Mouse (Mus musculus) skeletal muscle tissue, adult 2 months (tissue): ENCODE results near the gene Ly6g6d.
A peak's percentile ranks its signal among the peaks of the same experiment; 100 is the strongest.

Source experiments
- DNase-seq: peaks from one replicate; pipeline ENCODE4 v3.0.0-alpha.2; 2012; ENCODE audit warnings: low read depth, low spot score

Ly6g6d gene

DNA sequence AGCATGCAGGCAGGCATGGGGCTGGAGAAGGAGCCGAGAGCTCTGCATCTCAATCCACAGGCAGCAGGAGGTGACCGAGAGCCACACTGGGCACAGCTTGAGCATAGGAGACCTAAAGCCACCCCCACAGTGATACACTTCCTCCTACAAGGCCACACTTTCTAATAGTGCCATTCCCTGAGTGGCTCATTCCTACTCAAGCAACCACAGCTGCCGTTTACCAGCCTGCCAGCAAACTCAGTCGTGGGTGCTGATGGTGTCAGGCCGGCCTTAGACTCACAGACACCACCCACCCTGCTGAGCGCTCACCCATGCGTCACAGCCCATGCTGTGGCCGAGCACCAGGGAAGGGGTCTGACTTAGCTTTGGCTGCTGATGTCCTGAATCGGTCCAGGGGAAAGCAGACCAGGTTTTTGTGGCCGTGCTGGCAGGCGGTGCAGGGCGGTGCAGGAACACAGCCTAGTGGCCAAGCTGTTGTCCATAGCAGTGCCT, 19.3 kb upstream of the Ly6g6d start:
- no peak for DNase-seq

DNA sequence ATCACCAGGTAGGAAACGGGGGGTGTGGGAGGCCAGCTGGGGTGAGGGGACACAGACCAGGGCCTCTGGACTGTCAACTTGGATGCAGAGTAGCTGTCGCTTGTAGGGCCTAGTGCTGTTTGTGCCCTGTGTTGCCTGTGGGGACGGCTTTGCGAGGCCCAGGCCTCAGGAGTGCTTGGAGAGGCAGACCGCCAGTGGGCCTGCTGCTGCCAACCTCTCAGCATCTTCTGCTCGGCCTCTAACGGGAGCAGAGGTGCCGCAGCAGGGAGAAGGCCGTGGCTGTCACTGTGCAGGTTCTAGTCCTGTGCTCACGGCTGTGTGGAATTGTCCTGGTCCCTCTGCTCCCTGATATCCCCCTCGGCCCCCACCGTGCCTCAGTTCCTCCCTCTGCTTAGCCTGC, 18.7 kb upstream of the Ly6g6d start:
- DNase-seq = no peak

DNA sequence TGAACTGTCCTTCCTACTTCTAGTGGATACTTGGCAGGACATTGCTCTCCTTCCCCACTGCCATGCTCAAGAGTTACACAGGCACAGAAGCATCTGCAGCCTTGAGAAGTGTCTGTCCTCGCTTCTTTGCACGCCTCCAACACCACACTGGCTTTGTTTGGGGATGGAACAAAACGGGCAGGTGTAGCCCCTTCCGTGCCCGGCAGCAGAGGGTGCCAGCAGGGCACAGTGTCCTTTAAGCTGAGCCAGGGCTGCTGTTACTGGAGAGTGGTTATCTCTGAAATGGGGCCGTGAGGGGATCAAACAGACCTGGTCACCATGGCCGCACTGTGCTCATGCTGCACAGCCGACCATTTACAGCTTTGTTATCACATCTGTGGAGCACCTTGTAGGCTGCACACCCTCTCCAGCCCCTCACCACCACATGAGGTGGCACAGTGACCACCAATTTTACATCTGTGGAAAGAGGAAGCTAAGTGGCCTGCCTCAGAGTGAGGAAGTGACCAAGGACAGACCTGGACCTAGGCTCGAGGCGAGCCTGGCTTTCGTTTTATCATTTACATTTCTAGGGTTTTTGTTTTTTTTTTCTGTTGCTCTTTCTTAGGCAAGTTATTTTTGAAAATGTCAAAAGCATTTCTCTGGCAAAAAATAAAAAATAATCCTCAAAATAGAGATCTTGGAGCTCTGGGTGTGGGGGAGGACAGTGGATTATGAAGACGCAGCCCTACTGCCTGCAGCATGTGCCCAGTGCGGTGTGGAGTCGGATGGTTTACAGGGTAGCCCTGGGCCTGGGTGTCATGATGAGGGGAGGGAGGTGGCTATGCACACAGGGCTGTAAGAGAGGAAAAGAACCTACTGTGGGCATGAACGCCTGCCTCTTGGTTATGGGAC, 16.9 kb upstream of the Ly6g6d start:
- no peak for DNase-seq

DNA sequence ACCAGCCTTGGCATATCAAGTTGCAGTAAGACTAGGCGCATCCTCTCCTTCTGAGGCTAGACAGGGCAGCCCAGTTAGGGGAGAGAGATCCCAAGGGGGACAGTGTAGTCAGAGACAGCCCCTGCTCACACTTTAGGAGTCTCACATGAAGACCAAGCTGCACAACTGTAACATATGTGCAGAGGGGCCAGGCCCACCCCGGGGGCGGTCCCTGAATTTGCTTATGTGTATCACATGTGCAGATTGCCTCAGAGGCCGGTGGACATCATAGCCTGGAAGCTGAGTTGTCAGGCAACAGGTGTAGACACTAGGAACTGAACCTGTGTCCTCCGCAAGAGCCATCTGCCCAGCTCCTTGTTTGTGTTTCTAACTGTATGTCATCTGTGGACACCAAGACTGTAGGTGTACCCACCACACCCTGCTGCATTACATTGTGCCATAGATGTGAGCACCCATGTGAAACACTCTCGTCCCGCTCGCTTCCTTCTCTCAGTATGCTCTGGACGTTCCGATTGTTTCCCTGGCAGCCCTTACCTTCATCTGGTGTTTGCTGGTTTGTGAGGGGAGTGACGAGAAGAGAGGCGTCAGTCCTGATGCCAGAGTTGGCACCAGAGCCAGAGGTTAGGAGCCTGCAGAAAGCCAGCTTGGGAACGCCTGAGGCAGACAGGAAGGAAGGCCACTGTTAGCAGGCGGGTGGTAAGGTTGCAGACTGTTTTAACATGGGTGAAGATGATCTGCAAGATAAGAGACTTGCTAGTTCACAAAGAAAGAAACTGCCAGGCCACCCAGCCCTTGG, 14.7 kb upstream of the Ly6g6d start:
- DNase-seq = no peak

DNA sequence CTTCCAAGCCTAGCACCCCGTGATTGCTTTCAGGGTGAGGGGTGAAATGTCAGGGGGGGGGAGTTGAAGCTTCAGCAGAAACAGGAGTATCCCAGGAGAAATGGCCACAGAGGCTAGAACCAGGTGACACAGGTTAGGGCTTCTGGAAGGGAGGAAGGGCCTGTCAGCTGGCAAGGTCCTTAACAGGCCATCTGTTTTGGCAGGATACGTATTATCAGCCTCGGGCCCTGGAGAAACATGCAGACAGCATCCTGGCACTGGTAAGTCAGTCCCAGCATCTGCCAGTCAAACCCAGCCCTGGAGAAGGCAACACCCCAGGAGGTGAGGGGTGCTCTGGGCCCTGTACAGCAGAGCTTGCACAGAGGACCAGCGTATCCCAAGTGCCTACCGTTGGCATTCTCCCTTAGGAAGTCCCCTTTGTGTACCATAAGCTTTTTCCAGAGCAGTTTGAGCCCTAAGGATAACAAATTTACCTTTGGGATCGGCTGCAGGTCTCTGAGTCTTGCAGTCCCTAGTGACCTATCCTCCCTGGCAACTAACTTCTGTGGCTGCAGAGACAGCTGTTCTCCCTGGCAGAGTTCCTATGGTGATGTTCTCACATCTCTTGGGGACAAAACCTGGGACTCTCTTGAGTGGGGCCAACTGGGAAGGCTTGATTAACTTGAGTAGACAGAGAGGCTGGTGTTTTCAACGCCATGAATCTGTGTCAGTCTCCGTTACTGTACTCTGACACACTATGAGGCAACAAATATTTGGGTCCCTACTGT, 12.5 kb upstream of the Ly6g6d start:
- DNase-seq = peak; percentile 65

DNA sequence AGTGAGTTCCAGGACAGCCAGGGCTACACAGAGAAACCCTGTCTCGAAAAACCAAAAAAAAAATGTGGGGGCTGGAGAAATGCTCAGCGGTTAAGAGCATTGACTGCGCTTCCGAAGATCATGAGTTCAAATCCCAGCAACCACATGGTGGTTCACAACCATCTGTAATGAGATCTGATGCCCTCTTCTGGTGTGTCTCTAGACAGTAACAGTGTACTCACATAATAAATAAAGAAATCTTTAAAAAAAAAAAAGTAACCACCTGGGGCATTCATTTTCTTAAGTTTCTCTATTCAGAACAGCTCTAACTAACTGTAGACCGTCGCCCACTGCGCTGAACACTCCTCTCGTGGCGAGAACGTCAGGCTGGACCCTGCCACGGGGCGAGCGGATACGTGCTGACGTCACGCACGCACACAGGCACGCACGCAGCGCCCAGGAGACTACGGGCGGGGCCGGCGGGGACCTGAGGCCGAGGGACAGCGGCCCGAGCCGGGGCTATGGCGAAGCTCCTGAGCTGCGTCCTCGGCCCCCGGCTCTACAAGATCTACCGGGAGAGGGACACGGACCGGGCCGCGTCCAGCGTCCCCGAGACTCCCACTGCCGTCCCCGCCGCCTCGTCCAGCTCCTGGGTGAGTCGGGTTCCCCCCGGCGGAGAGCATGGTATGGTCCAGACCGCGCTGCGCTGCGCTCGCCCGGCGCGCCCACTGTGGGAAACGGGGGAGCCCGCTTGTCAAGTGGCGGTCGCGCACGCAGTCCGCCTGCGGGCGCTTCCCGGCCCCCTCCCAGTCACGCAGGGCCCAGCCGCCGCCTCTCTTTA, 11.2 kb upstream of the Ly6g6d start, which contains the start of gene Abhd16a:
Gene Abhd16a, plus strand, starts transcription at position 439 of the 820 bp plus-strand sequence.
- DNase-seq = peak; percentile 89

DNA sequence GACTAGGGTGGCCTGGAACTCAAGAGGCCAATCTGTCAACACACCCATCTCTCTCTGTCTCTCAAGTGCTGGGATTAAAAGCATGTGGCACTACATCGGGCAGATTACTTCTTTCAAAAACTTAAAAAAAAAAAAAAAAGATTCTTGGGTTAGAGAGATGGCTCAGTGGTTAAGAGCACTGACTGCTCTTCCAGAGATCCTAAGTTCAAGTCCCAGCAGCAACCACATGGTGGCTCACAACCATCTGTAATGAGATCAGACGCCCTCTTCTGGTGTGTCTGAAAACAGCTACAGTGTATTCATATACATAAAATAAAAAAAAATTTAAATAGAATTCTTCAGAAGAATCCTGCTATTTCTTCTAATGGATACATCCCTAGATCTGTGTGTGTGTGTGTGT, 10.3 kb upstream of the Ly6g6d start:
- DNase-seq = no peak

DNA sequence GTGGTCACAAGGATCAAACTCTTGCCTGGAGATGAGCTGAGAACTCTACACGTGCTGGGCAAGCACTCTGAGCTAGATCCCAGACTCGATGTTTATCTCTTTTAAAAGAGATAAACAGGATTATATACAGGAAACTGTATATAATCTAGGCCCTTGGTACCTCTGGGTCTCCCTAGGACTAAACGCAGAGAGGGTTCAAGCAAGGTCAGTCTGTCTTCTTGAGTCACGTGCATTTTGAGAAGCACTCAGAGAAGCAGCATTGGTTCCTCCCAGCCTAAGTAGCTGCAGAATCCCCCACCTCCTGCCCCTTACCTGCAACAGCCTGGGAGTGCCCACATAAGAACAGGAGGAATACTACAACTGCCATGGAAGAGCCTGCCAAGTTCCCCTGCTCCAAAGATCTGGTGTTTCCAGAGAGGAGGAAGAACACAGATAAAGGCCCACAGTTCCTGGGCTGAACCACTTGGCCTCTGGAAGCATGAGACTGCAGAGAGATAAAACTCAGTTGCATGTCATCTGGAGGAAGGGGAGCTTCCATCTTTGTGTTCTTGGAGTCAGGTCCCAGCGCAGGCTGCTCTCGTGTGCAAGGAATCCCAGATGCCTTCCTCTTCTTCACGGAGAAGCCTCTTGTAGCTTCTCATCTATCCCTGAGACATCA, 7.5 kb upstream of the Ly6g6d start, which contains the start of gene Ly6g6f:
Gene Ly6g6f, minus strand, starts transcription at position 403 of the 658 bp plus-strand sequence.
- DNase-seq = no peak

DNA sequence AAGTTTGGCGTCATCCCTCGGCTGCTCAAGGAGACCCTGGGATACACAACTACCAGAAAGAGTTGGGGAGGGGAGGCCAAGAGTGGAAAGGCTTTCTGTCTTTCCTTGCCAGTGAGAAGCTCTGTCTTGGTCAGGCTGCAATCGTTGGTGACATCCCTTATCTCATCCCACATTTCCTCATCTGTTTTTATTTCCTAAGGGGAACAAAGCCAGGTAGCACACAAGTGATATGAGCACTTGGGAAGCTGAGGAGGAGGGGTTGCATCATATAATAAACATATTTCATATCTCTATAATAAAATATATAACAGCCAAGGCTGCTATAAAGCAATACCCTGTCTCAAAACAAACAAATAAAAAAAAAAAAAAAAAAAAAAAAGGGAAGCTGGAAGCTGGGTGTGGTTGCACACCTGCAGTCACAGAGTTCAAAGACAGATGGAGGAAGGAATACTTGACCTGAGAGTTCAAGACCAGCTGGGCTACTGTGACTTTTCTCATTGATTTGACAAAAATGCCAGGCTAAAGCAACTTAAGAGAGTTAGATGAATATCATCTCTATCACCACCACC, 6.1 kb upstream of the Ly6g6d start:
- no peak for DNase-seq

DNA sequence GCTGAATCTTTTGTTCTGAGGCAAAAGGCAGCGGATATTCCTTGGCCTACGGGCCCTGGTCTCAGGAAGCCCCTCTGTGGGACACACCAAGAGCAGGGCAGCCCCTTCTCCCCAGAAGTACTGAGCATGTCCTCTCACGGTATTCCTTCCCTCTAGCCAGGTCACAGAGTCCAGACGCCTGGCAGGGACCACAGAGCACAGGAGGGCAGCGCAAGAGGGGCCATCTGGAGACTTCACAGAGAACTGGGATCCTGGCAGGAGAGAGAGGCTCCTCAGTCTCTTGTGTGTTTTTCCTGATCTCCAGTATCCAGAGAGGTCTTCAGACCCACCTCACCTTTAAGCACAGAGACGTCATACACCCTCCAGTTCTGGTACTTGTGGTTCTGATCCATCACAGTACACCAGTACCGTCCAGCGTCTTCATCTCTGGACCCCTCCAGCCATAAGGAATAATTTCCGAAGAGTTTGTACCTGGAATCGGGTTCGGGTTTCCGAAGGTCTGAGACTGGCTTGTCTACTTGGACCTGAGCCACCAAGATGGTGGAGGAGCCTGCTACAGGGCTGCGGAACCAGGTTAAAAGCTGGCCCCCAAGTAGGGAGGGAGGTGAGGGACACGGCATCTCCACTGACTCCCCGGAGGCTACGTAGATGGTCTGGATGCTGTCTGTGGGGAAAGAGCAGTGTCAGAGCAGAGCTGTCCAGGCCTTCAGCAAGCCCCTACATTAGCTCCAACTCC, 5.1 kb upstream of the Ly6g6d start:
- no peak for DNase-seq

DNA sequence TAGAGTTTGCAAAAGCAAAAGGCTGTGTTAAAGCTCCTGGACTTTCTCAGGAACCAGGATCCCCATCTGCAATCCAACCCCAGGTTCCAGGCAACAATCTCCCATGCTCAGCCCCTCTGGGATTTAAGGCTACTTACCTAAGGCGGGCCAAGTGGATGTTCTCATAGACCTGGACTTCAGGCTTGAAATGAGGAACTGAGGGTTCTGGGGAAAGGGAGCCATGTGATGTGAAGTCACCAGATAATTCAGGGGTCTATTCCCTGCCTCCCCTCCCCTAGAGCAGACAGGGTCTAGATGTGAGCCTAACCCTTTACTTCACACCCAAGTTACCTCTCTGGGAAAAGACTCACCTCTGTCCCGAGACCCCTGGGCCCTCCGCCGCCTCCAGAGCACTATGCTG, 2.8 kb upstream of the Ly6g6d start:
- no peak for DNase-seq

DNA sequence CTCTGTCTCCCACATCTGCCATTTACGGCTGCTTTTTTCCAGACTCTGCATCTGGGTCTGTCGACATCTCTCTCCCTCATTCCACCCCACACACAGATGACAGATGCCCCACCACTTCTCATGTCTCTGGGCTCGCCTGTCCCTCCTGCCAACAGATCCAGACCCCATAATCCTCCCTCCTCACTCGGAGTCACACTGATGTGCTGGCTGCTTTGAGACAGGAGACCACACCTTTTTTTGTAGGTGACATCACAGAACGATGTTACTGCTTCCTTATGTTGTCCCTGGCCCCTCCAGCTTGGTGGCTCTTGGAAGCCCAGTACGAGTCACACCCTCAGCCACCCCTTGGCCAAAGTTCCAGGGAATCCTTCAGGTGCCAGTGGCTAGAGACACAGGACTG, 2.4 kb upstream of the Ly6g6d start:
- no peak for DNase-seq

DNA sequence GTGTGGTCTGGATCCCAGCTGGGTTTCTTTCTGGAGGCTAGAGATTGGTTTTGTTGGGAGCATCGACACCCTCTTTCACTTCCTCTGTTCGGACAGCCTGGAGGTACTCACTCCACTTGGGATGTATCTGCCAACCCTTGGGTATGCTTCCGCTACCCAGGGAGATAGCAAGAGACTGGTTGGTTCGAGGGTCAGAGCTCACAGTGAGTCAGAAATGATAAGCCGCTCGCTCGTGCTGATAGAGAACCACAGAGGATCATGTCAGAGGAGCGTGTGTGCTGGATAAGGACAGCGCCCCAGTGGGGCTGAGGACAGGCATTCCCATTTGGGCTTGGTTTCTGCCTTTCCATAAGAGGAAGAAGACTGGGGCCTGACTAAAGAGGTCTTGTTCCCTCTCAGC, 1.9 kb upstream of the Ly6g6d start:
- no peak for DNase-seq

DNA sequence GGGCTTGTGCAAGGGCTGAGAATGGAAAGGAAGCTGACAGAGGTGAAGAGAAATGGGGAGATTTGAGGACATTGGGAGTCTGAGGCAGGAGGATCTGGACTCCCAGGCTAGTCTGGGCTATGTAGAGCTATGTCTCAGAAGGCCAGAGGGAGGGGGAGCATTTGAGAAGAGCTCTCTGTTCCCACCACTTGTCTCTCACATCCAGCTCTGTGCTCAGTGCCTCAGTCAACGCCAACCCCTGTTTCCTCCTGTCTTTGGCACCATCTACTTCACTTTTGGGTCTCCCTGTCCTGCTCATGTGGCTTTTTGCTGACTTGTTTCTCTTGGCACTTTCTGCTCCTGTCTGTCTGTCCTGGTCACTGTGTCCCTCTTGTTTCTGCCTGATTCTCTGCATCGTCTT, 580 bp downstream of the Ly6g6d start:
- DNase-seq = no peak

DNA sequence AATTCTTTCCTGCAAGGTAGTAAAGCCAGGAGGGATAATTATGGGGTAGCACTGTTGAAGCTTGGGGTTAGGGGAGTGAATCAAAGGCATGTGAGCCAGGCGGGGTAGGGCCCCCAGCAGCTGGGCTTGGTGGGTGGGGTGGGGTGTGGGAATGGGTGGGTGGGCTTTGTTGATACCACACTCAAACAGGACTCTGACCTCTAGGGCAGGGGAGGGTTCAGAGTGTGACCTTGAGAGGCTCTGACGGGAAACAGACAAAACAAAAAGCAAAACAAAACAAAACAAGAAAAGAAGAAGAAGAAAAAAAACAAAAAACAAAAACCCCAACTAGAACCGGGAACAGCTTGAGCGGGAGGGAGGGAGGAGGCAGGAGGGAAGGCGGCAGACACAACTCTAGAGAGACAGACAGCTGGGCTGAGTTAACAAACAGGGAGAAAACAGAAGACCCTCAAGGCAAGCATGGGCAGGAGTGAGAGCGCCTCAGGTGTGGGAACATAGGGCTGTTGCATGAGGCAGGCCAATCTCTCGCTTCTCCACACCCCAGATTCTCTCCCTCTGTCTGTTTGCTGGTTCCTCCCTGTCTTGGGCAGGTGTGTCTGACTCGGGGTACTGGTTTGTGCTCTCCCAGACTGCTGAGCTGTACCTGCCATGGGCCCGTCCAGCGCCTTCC, 1.2 kb downstream of the Ly6g6d start, which contains the start of gene Ly6g6e:
Gene Ly6g6e, plus strand, starts transcription at position 396 of the 670 bp plus-strand sequence.
- DNase-seq = no peak

DNA sequence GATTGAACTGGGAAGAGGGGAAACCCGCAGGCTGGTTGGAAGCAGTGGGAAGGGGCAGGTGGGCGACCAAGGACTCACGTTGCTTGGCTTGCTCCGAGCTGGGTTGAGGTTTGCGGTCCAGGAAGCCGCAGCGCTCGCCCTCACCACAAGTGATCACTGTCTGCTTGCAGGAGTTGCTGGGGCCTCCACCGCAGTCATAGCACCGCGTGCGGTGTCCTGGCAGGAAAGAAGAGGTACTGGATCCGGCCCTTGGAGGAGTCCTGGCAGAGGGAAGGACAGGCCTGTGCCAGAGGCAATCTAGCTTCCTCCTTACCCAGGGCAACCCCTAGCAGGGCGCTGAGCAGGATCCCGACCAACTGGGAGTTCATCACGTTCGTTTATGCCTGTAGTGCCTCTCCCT, 3.8 kb downstream of the Ly6g6d start:
- DNase-seq = no peak

DNA sequence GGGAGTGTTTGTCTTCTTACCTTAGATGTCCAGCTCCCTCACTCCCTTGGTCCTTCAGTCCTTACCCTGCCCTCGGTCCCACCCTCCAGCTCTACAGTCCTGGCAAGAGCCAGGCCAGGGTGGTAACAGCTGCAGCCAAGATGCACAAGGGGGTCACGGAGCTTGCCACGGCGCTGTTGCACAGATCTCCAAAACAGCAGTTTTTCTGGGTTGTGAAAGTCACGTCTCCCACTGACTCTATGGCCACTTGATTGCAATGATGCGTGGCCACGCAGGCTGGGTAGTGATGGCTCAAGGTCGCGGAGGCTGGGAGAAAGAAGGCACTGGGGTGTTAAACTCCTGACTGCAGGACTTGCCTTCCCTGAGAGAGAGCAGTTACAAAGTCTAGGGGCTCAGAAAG, 6.4 kb downstream of the Ly6g6d start:
- DNase-seq = no peak

DNA sequence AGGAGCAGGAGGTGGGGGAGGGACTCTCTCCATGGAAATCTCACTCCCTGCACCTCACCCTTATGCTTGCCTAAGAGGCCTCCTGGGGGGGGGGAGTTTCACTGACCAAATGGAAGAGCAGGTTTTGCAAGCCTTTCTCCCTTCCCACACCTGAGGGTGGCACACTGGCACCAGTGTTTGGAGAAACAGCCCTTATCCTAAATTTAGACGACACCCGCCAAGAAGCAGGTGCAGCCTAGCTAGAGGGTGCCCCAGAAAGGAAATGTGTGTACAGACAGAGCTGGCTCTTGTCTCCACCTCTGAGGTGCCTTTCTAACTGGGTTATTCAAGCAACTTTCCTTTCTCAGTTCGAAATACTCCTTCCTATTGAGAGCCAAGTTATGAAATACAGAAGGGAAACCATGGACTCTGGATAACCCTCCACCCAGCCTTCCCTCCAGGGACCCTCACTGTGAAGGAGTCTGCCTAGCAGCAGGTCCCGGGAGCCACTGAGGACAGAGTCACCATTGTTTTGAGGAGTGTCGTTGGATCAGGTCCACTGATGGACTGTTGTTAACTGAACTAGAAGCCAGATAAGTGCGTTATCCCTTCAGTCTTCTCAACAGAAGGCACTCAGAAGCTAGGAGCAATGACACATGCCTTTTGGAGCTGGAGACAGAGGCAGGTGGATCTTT, 7.2 kb downstream of the Ly6g6d start:
- DNase-seq = no peak
